Mouse (Mus musculus) midbrain, embryonic 11.5 days (tissue): ENCODE results near the gene Lyrm1. TPM values are rescaled to one million over a fixed set of nuclear protein-coding genes. Genes with fewer than 3 reads are reported as not detected.

Source experiments
- ATAC-seq: fragments of 200-750 bp; cut with Nextera tagmentation; 2 replicates; pipeline ENCODE4 v1.8.0; 2017; ENCODE audit warnings: moderate TSS enrichment, moderate library complexity; ENCODE audit not compliant: low FRiP score
- DNase-seq: peaks from one replicate; pipeline ENCODE4 v3.0.0; 2015; ENCODE audit warnings: low spot score; ENCODE audit errors: missing footprints
- H3K27ac ChIP-seq: fragments of 300-500 bp; sonication (generic); 2 replicates; pipeline ENCODE4 v1.5.1; 2014; ENCODE audit warnings: low read depth, low read length
- H3K27me3 ChIP-seq: fragments of 300-500 bp; sonication (generic); 2 replicates; pipeline ENCODE4 v1.6.1; 2014; ENCODE audit warnings: mild to moderate bottlenecking, low read length, moderate library complexity, mixed read lengths; ENCODE audit not compliant: control insufficient read depth, insufficient read depth
- H3K36me3 ChIP-seq: fragments of 300-500 bp; sonication (generic); 2 replicates; pipeline ENCODE4 v1.6.1; 2014; ENCODE audit warnings: mild to moderate bottlenecking, low read length, moderate library complexity, mixed read lengths; ENCODE audit not compliant: control insufficient read depth, insufficient read depth
- H3K4me1 ChIP-seq: fragments of 300-500 bp; sonication (generic); 2 replicates; pipeline ENCODE4 v1.6.1; 2014; ENCODE audit warnings: low read length; ENCODE audit not compliant: control insufficient read depth, insufficient read depth
- H3K4me2 ChIP-seq: fragments of 300-500 bp; sonication (generic); 2 replicates; pipeline ENCODE4 v1.6.1; 2014; ENCODE audit warnings: mild to moderate bottlenecking, moderate library complexity
- H3K4me3 ChIP-seq: fragments of 300-500 bp; sonication (generic); 2 replicates; pipeline ENCODE4 v1.5.1; 2014; ENCODE audit warnings: low read depth, low read length
- H3K9ac ChIP-seq: fragments of 300-500 bp; sonication (generic); 2 replicates; pipeline ENCODE4 v1.6.1; 2014; ENCODE audit warnings: low read length
- H3K9me3 ChIP-seq: fragments of 300-500 bp; sonication (generic); 2 replicates; pipeline ENCODE4 v1.6.1; 2016; ENCODE audit warnings: low read length; ENCODE audit not compliant: control insufficient read depth
- WGBS: fragments of 180-500 bp; shearing (Covaris S2); extraction: QIAGEN DNeasy Blood & Tissue Kit; methylation state at CpG from one replicate; pipeline ENCODE4 v1.1.7; 2014; 5-methylcytosine and 5-hydroxymethylcytosine counted together
- polyA plus RNA-seq: library from polyadenylated mRNA; unstranded; fragments of >200 nt; fragmentation: Nextera tagmentation; extraction: Ambion mirVana; gene quantifications from 2 replicates; pipeline ENCODE4 v1.2.1, GENCODE M21; 2014

The Lyrm1 gene
- polyA plus RNA-seq, 1 experiment from 2014 or later, result 13.1 TPM

GRCm38 (mm10) chr7:119965651-119966395, 70.2 kb downstream of the Lyrm1 start:
- H3K9ac ChIP-seq, result no peak overlapping the region
- no peak for DNase-seq
- ATAC-seq, result no peak
- H3K27me3 ChIP-seq, result no peaks in the 10 kb centered on the region
- no peaks in the 10 kb centered on the region for H3K9me3 ChIP-seq
- H3K4me1 ChIP-seq, result no peaks in the 10 kb centered on the region
- no peak overlapping the region for H3K4me2 ChIP-seq
- 89% methylated on average over 9 of the region's 9 CpGs for WGBS
- H3K4me3 ChIP-seq, result no peak overlapping the region
- no peaks in the 10 kb centered on the region for H3K36me3 ChIP-seq
- no peak overlapping the region for H3K27ac ChIP-seq

DNA sequence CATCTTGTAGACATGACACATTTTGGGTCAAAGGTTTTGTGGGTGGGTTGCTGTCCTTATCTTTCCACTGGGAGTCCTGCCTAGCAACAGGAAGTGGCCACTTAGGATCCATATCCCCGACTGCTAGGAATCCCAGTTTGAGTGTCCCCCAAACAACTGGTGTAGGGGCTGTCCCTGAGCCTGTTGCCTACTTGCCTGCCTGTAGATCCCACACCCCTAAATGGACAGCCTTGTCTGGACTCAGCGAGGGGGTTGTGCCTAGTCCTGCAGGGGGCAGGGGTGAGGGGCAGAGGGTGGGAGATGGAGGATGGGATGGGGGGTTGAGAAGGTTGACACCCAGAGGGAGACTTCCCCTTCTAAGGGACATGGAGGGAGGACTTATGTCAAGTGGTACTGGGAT, 73.7 kb downstream of the Lyrm1 start:
- Histone ChIP-seq H3K4me1 (no peaks in the 10 kb centered on the region), H3K4me2 (no peak overlapping the region), H3K9me3 (no peaks in the 10 kb centered on the region), H3K36me3 (no peaks in the 10 kb centered on the region), H3K27me3 (no peaks in the 10 kb centered on the region), H3K9ac (no peak overlapping the region), H3K27ac (no peak overlapping the region), H3K4me3 (no peak overlapping the region)
- no peak for DNase-seq
- no peak for ATAC-seq
- 81% methylated on average over 2 of the region's 2 CpGs for WGBS

DNA sequence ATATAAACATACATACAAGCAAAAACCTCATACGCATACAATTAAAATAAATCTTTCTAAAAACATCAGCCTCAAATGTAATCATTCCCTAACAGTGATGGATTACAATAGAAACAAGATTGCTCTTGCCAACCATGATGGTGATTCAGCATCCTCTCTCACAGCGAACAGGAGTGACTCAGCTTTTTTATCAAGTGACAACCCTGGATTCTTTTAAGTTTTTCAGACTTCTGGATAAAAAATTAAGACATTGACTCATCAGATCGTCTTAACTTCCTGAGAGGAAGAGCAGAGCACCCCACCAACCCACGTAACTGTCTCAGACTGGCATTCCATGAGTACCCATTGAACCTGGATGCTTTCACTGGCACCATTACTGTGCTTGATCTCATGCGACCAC, 78.6 kb downstream of the Lyrm1 start:
- H3K27me3 ChIP-seq, result no peaks in the 10 kb centered on the region
- no peaks in the 10 kb centered on the region for H3K9me3 ChIP-seq
- no peak overlapping the region for H3K9ac ChIP-seq
- H3K4me1 ChIP-seq, result no peaks in the 10 kb centered on the region
- H3K4me3 ChIP-seq, result no peak overlapping the region
- DNase-seq, result no peak
- no peaks in the 10 kb centered on the region for H3K36me3 ChIP-seq
- H3K27ac ChIP-seq, result no peak overlapping the region
- H3K4me2 ChIP-seq, result no peak overlapping the region
- no peak for ATAC-seq
- 91% methylated on average over 5 of the region's 5 CpGs for WGBS

GRCm38 (mm10) chr7:119976256-119976655, 80.6 kb downstream of the Lyrm1 start:
- DNase-seq (no peak), ATAC-seq (no peak)
- no peaks in the 10 kb centered on the region for H3K9me3 ChIP-seq
- 84% methylated on average over 6 of the region's 6 CpGs for WGBS
- H3K9ac ChIP-seq, result no peak overlapping the region
- no peaks in the 10 kb centered on the region for H3K36me3 ChIP-seq
- no peak overlapping the region for H3K4me3 ChIP-seq
- H3K27ac ChIP-seq, result no peak overlapping the region
- H3K4me1 ChIP-seq, result no peaks in the 10 kb centered on the region
- H3K27me3 ChIP-seq, result no peaks in the 10 kb centered on the region
- H3K4me2 ChIP-seq, result no peak overlapping the region

DNA sequence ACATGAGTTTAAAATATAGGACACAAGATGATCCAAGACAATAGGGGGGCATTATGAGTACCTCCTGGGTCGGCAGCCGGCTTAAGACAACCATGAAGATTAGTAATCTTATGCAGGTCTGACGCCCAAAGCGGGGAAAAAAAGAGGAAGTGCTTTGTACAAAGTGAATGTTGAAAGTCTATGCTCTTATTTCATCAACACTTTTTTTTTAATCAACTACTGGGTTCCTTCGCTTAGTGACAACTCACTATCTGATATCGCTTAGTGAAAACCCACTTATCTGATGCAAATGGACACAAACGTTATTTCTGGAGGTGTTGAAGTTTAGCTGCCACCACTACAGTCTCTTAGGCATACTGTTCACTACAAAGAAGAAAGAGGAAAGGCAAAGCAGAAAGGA, 81.9 kb downstream of the Lyrm1 start:
- no peak for DNase-seq
- WGBS, result 81% methylated on average over 7 of the region's 7 CpGs
- Histone ChIP-seq H3K27me3 (no peaks in the 10 kb centered on the region), H3K4me2 (no peak overlapping the region), H3K4me1 (no peaks in the 10 kb centered on the region), H3K36me3 (no peaks in the 10 kb centered on the region), H3K9ac (no peak overlapping the region), H3K9me3 (no peaks in the 10 kb centered on the region), H3K4me3 (no peak overlapping the region), H3K27ac (no peak overlapping the region)
- ATAC-seq, result no peak

- Histone ChIP-seq H3K9ac (no peak overlapping the region), H3K27me3 (no peaks in the 10 kb centered on the region), H3K9me3 (no peaks in the 10 kb centered on the region), H3K4me1 (no peaks in the 10 kb centered on the region), H3K36me3 (no peaks in the 10 kb centered on the region), H3K4me3 (no peak overlapping the region), H3K27ac (no peak overlapping the region), H3K4me2 (no peak overlapping the region)
- DNase-seq, result no peak
- ATAC-seq, result no peak
These were observed 82.9 kb downstream of the Lyrm1 start for GRCm38 (mm10) chr7:119978576-119978975.

DNA sequence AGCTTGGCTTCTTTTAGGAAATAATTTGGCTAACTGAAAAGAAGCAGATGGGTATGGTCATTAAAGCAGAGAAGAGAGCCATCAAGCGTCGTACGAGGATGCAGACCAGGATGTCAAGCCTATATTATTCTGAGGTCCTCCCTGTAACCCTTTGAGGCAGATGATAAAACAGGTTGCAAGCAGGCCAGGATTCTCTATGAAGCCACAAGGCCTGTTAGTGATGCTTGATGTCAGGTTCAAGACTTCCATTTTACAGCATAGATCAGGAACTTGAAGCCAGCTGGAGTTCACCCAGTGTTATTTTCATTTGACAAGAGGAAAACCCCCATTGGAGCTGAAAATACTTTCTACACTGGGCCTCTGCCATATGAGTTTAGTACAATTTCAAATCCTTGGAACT, 84.5 kb downstream of the Lyrm1 start:
- no peak overlapping the region for H3K4me3 ChIP-seq
- no peak overlapping the region for H3K4me2 ChIP-seq
- no peaks in the 10 kb centered on the region for H3K4me1 ChIP-seq
- no peaks in the 10 kb centered on the region for H3K9me3 ChIP-seq
- no peaks in the 10 kb centered on the region for H3K36me3 ChIP-seq
- DNase-seq (no peak), ATAC-seq (no peak)
- no peak overlapping the region for H3K27ac ChIP-seq
- no peak overlapping the region for H3K9ac ChIP-seq
- WGBS, result 93% methylated on average over 3 of the region's 3 CpGs
- no peaks in the 10 kb centered on the region for H3K27me3 ChIP-seq

- Histone ChIP-seq H3K4me2 (no peak overlapping the region), H3K9me3 (no peaks in the 10 kb centered on the region), H3K9ac (no peak overlapping the region), H3K27me3 (no peaks in the 10 kb centered on the region), H3K36me3 (no peaks in the 10 kb centered on the region), H3K4me1 (no peaks in the 10 kb centered on the region), H3K27ac (no peak overlapping the region), H3K4me3 (no peak overlapping the region)
- 80% methylated on average over 3 of the region's 3 CpGs for WGBS
- DNase-seq (no peak), ATAC-seq (no peak)
These were observed 89.7 kb downstream of the Lyrm1 start for GRCm38 (mm10) chr7:119985279-119985912.

- ATAC-seq (no peak), DNase-seq (no peak)
- Histone ChIP-seq H3K9ac (no peak overlapping the region), H3K36me3 (no peaks in the 10 kb centered on the region), H3K4me2 (no peak overlapping the region), H3K4me3 (no peak overlapping the region), H3K9me3 (no peaks in the 10 kb centered on the region), H3K27ac (no peak overlapping the region), H3K4me1 (no peaks in the 10 kb centered on the region), H3K27me3 (no peaks in the 10 kb centered on the region)
- 79% methylated on average over 6 of the region's 6 CpGs for WGBS
These were observed 101.4 kb downstream of the Lyrm1 start for GRCm38 (mm10) chr7:119997066-119997465.
